Mouse (Mus musculus): ENCODE measurements around the gene Dthd1. TPM values are rescaled to one million over a fixed set of nuclear protein-coding genes. Genes with fewer than 3 reads are reported as not detected.

Gene Dthd1
- total RNA-seq (2018; cell fraction: chromatin; rRNA removed): not detected
- total RNA-seq (2018; cell fraction: cytosol; rRNA removed): not detected
- total RNA-seq (2018; cell fraction: nucleus; rRNA removed): not detected
- polyA plus RNA-seq (2018): not detected in 3 replicates

DNA sequence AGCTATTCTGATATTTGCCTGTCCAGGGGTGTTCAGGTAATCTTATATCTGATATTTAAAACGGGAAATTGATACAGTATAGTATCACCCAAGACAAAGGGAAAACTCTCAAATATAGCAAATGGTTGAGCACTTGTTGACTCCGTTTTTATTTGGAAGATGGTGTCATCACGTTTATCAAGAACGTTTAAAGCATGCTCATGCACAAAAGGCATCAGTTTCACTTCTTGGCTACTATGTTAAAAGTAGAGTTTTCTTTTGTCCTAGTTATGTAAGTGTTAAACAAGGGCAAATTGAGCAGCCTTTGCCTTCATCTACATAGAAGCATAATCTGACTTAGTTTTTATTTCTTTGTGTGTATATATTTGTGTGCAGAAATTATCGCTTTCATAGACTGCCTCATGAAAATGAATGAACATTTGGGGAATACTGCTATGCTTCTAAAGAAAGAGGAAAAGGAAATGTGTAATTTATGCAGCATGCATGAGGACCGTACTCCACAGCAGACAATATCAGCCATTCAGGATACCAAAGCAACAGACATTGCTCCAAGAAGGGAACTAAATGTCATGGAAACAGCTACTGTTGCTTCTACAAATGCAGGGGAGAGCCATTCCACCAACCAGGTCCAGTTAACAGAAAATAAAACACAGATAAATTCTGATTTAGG lies at the start of gene Dthd1:
TSS of gene Dthd1 (plus strand) at position 422 of the 670 bp plus-strand sequence.
- Histone ChIP-seq H3K79me2 (ENCODE audit: inconsistent target) (no peaks in the 10 kb centered on the region), H3K36me3 (ENCODE audit: inconsistent target) (no peaks in the 10 kb centered on the region), H3K27ac (no peak within 1 kb of the TSS), H3K4me3 (ENCODE audit: inconsistent target) (no peak within 1 kb of the TSS)
- 87% methylated on average over 6 of the region's 6 CpGs for WGBS (ENCODE audit: missing documents)

DNA sequence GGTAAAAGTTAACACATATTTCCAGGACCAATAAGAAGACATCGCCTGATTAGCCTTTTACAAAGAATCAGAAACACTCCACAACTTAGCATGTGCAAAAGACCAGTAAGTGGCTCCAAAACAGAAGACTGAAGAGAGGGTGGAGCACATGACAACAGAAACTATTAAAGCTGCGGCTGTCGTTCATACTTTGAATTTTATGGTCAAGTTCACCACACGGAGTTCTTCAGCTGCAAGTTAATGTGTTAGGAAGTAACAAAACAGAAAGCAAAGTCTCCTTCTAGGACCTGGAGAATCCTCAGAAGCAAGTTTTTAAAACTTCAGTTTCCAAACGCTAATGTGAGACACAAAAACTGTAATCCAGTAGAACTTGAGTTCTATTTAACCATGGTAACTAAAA lies 49.5 kb upstream of the Dthd1 start:
- H3K79me2 ChIP-seq (ENCODE audit: inconsistent target): peaks cover 31% of the 10 kb centered on the region
- H3K27ac ChIP-seq: peak overlapping the region; percentile 87
- H3K36me3 ChIP-seq (ENCODE audit: inconsistent target): no peaks in the 10 kb centered on the region
- peak overlapping the region; percentile 84; the same call in 1 of the 2 replicates for H3K4me3 ChIP-seq (ENCODE audit: inconsistent target)
- 24% methylated on average over 5 of the region's 5 CpGs for WGBS (ENCODE audit: missing documents)

DNA sequence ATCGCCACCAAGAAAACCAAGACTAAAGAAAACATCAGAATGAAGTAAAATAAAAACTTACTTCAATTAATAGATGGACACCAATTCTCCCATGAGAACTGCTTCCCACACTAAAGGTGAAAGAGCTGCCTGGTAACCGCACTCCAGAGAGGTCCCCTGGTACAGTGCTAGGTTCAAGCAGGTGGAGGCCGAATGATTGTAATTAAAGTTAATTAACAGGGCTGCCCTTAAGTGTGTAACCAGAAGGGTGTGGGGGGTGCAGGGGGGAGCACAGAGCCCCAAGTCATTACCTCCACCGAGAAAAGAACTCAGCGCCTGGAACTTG lies 48.2 kb upstream of the Dthd1 start:
- Histone ChIP-seq H3K79me2 (ENCODE audit: inconsistent target) (peaks cover 21% of the 10 kb centered on the region), H3K36me3 (ENCODE audit: inconsistent target) (no peaks in the 10 kb centered on the region), H3K27ac (peak overlapping the region; percentile 87), H3K4me3 (ENCODE audit: inconsistent target) (peak overlapping the region; percentile 84)
- 10% methylated on average over 5 of the region's 5 CpGs for WGBS (ENCODE audit: missing documents)

DNA sequence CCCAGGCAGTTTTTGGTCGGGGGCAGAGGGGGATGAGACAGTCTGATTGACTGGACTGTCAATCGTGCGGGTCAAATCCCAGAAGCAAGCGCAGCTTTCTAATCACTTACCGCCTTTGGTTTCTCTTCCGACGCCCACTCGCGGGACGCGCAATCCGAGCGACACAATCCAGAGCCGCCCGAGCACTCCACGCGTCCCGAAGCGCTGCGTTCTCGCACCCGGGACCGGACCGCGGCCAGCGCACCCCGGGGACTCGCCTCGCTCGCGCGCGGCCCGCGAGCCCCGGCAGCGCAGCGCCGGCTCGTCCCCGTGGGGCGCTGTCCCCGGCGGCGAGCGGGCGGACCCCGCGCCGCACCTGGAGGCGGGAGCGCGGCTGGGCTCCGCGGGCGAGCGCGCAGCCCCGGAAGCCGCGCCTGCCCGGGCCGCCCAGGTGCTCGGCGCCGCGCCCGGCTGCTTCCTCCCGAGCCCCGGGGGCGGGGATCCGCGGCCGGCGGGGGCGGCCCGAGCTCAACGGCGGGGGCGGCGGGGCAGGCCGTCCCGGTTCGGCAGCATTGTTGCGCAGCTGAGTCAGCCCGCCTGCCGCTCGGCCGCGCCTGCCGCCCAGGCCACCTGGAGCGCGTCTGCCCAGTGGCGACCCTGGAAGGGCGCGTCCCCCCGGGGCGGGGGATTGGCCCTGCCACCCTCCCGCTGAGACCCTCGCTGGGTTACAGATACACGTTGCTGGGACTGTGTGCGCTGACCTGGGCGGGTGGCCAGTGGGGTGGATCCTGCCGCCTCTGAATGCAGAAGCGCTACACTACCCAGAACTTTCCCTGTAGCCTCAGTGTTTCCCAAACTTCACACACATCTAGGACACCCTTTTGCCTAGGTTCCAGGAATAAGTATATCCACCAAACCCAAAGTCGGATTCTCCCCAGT lies 47.6 kb upstream of the Dthd1 start, which contains the start of gene Arap2:
TSS of gene Arap2 (minus strand) at position 376 of the 918 bp plus-strand sequence.
- H3K36me3 ChIP-seq (ENCODE audit: inconsistent target): no peaks in the 10 kb centered on the region
- under 1% methylated on average over 75 of the region's 106 CpGs for WGBS (ENCODE audit: missing documents)
- peak within 1 kb of the TSS; percentile 84 for H3K4me3 ChIP-seq (ENCODE audit: inconsistent target)
- peaks cover 21% of the 10 kb centered on the region for H3K79me2 ChIP-seq (ENCODE audit: inconsistent target)
- peak within 1 kb of the TSS; percentile 87 for H3K27ac ChIP-seq

DNA sequence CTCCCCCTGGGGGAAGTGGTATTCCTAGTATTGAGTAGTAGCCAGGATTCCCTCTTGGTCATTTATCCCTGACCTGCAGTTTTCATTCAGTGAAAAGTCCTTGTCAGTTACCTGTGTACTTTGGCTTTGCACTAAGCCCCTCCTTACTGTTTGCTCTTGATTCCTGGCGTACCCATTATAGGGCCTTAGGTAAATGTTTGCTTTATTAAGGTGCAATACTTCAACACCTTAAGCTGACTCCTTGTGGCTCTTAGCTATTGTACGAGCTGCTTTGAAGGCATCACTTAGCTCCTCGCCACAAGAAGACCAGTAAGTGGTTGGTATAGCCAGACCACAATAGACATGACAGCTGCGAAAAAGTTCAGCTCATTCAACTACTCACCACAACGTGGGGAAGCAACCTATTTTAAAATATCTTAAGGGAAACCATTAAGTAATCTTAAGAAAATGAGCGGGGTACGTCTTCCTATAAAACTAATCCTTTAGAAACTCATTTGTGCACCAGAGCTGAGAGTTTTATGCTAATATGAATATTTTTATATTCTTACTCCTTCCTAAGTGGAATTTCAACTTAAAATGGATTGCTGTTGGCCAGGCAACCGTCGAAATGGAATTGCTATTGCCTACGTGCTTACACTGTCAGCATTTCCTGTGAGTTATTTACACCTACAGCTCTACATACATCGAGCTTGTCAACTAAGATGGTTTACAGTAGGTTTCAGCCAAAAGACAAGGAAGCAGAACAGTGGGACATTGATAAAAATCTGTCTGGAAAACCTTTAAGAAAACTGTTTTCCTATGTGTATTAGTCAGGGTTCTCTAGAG lies 41.6 kb upstream of the Dthd1 start:
- WGBS (ENCODE audit: missing documents): 45% methylated on average over 11 of the region's 11 CpGs

DNA sequence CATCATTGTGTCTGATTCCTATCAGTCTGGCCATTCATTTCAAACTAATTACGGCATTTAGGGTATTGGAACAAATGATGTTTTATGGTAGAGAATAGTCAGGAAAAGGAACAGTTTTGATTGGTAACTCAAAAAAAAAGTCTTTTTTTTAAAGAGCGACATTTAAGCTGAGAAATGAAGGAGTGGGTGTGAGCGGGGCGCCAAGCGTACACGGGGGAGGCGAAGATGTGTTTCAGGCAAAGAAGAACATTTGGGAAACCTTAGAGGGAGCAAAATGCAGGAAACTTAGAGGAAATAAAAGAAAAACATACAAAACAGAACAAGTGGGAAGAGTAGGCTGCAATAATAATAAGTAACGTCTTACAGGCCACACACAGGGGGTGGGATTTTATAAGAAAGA lies 35.8 kb upstream of the Dthd1 start:
- Histone ChIP-seq H3K79me2 (ENCODE audit: inconsistent target) (no peaks in the 10 kb centered on the region), H3K36me3 (ENCODE audit: inconsistent target) (no peaks in the 10 kb centered on the region), H3K4me3 (ENCODE audit: inconsistent target) (no peak overlapping the region), H3K27ac (no peak overlapping the region)
- WGBS (ENCODE audit: missing documents): 95% methylated on average over 8 of the region's 8 CpGs

More for the DNA sequence above, 41.6 kb upstream of the Dthd1 start:
- Histone ChIP-seq H3K79me2 (ENCODE audit: inconsistent target) (no peaks in the 10 kb centered on the region), H3K27ac (no peak overlapping the region), H3K36me3 (ENCODE audit: inconsistent target) (no peaks in the 10 kb centered on the region), H3K4me3 (ENCODE audit: inconsistent target) (no peak overlapping the region)

DNA sequence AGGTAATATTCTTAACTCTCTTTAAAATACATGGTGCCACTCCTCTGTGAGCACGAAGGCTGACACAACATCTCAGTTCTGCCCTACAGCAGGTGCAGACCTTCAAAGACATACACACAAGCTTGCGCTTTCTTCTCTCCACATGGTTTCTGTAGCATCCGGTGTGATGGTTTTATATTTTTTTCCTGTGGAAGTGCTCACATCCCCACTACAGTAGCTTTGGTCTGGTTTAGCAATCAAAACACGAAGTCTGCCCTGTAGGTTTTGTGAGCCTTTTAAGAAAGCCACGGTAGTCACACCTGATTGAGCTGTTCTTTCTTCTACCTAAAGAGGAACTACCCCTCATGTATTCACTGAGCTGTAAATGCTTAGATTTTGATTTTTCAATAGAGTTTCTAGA lies 34.9 kb upstream of the Dthd1 start:
- no peak overlapping the region for H3K4me3 ChIP-seq (ENCODE audit: inconsistent target)
- H3K79me2 ChIP-seq (ENCODE audit: inconsistent target): no peaks in the 10 kb centered on the region
- H3K27ac ChIP-seq: no peak overlapping the region
- H3K36me3 ChIP-seq (ENCODE audit: inconsistent target): no peaks in the 10 kb centered on the region
- WGBS (ENCODE audit: missing documents): 62% methylated on average over 5 of the region's 5 CpGs

DNA sequence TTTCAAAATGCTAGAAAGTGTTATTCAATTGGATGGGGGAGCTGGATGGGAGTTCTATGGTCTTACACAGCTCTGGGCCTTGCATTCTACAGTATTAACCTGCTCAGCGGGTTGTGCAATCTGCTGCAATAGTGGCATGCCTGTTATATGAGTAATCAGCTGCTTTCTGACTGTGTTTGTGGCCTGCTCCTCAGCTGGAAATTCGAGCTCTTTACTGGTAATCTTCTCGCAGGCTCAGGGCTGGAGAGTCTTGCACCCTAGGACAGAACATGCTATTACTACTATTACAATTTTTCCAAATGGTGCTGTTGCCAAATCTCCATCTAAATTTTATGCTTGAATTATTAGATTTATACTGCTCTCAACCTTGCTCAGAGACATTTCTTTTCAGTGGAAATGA lies 26.8 kb upstream of the Dthd1 start:
- Histone ChIP-seq H3K4me3 (ENCODE audit: inconsistent target) (no peak overlapping the region), H3K79me2 (ENCODE audit: inconsistent target) (no peaks in the 10 kb centered on the region), H3K36me3 (ENCODE audit: inconsistent target) (no peaks in the 10 kb centered on the region), H3K27ac (no peak overlapping the region)
- 85% methylated on average over 3 of the region's 3 CpGs for WGBS (ENCODE audit: missing documents)

DNA sequence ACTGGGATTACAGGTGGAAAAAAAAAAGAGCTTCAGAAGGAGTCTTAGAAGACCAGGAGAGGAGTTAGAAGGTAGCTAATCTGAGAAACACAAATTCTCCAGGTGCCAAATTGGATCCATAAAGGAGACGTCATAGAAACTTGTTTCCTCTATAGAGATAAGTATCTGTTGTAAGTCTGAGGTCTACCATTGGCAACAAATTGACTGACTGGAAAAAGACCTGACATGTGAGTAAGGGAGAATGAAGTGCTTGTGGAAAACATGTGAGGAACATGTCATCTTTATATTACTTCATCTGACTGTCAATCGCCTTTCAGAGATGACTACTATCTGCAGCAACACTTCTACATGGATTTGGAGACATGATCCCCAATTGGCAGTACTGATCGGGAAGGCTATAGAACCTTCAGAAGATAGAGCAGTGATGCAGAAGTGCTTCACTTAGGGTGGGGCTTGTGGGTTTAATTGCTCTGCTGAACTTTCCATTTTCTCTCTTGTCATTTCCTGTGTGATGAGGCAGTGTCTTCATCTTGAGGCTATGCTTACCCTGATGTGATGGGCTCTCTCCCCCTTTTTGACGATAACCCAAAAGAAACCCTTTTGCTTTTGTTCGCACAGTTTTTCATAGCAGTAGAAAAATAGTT lies 22.6 kb upstream of the Dthd1 start:
- no peak overlapping the region for H3K27ac ChIP-seq
- H3K4me3 ChIP-seq (ENCODE audit: inconsistent target): no peak overlapping the region
- no peaks in the 10 kb centered on the region for H3K79me2 ChIP-seq (ENCODE audit: inconsistent target)
- WGBS (ENCODE audit: missing documents): 81% methylated on average over 5 of the region's 5 CpGs
- no peaks in the 10 kb centered on the region for H3K36me3 ChIP-seq (ENCODE audit: inconsistent target)

DNA sequence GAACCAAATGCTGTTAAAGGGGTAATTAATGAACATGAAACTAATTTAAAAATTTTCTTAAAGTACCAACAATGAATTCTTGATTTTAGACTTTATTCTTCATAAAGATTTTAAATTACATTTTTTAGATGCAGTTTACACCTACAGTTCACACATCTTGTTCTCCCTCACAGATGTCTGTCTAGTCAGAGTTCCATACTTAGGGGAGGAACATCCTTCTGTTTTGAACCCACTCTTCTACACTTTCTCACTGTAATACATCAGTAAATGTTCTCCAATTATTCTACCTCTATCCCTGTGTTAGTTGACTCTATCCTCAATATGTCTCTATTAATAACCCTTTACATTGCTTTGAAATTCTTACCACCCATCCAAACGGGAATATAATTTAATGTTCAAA lies 20.8 kb upstream of the Dthd1 start:
- no peak overlapping the region for H3K27ac ChIP-seq
- H3K36me3 ChIP-seq (ENCODE audit: inconsistent target): no peaks in the 10 kb centered on the region
- WGBS (ENCODE audit: missing documents): 82% methylated on average over 1 of the region's 1 CpGs
- no peak overlapping the region for H3K4me3 ChIP-seq (ENCODE audit: inconsistent target)
- no peaks in the 10 kb centered on the region for H3K79me2 ChIP-seq (ENCODE audit: inconsistent target)

DNA sequence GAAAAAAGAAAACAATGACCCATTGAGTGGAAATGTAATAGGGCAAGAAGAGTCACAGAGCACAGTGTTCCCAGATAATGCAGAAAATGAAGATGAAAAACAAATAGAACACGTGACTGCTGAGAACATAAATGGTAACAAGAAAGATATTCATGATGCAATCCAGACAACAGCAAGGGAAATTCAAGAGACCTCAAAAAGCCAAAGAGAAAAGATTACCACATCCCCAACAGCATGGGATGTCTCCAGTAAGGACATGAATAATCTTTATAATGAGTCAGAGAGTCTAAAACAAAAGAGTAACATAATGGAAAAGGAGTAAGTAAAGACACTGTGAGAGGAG lies 420 bp downstream of the Dthd1 start:
- 75% methylated on average over 1 of the region's 1 CpGs for WGBS (ENCODE audit: missing documents)

DNA sequence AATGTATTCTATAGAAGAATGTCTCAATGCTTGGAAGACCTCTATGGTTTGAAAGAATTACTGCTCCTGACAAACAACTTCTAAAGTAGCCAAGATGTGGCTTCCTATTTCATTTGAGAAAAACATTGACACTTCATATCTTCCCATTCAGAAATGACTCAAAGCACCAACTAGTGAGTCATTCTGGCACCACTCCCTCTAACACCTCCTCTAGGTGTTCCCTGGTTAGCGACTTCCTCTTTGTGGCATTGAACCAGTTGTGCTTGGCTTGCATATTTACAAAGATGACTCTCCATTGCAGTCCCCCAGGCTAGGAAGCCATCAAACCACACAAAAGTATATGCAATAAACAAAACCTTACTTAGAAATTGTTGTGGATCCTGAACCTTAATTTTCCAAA lies 2.1 kb downstream of the Dthd1 start:
- H3K36me3 ChIP-seq (ENCODE audit: inconsistent target): no peaks in the 10 kb centered on the region
- H3K79me2 ChIP-seq (ENCODE audit: inconsistent target): no peaks in the 10 kb centered on the region
- WGBS (ENCODE audit: missing documents): 5% methylated on average over 1 of the region's 1 CpGs

More for the DNA sequence above, 420 bp downstream of the Dthd1 start:
- Histone ChIP-seq H3K27ac (no peak overlapping the region), H3K79me2 (ENCODE audit: inconsistent target) (no peaks in the 10 kb centered on the region), H3K4me3 (ENCODE audit: inconsistent target) (no peak overlapping the region), H3K36me3 (ENCODE audit: inconsistent target) (no peaks in the 10 kb centered on the region)

DNA sequence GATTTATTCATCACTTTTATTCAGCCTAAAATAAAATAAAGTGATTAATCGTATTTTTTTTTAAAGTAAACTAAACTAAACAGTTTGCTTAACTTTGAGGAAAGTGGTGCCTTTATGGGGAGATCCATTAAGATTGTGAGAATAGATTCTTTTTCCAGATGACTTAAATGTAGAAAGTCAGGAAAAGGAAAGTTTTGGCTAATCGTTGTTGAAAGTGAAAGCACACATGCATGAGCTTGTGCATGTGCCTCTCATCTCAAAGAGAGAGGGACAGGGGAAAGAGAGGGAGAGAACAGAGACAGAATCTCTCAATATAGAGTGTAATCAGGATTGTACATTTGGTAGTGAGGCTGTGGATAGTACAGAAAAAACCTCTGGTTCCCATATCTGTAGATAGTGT lies 5.9 kb downstream of the Dthd1 start:
- Histone ChIP-seq H3K79me2 (ENCODE audit: inconsistent target) (no peaks in the 10 kb centered on the region), H3K36me3 (ENCODE audit: inconsistent target) (no peaks in the 10 kb centered on the region), H3K27ac (no peak overlapping the region), H3K4me3 (ENCODE audit: inconsistent target) (no peak overlapping the region)
- WGBS (ENCODE audit: missing documents): 52% methylated on average over 2 of the region's 2 CpGs

More for the DNA sequence above, 2.1 kb downstream of the Dthd1 start:
- no peak overlapping the region for H3K4me3 ChIP-seq (ENCODE audit: inconsistent target)
- H3K27ac ChIP-seq: no peak overlapping the region

Measured in macrophage (primary cell).